9 mouse cellular contexts compared by ENCODE assay signal in genomic region chr5:64599865-64600288, GRCm38 (mm10).
DNase-seq lines count a peak whose midpoint lies in the region; ATAC-seq and TF ChIP-seq lines count a peak whose summit lies in the region.
"Had no signal": no experiment of that assay in that cellular context is flagged by ENCODE, and none has a peak within 500 bp of the region (broad histone marks: within the 10 kb centered on the region; RNA-seq: fewer than 3 reads in every experiment).

No protein-coding gene starts in this region.

- H3K9me3 ChIP-seq in kidney, embryonic 14.5 days (ENCODE audit: control insufficient read depth, low read length), result no peaks in the 10 kb centered on the region
- H3K9me3 ChIP-seq in lung, postnatal 0 days (ENCODE audit: low read length), result no peaks in the 10 kb centered on the region

- no peak for TF ChIP-seq EP300 in heart, adult 2 months (IDR thresholded peaks at IDR 0.05; ENCODE audit: insufficient read depth, low read depth, low read length)
- TF ChIP-seq EP300 in lung, postnatal 0 days (IDR thresholded peaks at IDR 0.05), result no peak

- ATAC-seq in activated CD4-positive, CD25-positive, alpha-beta regulatory T cell, adult 4 months, result peak; percentile 86
- ATAC-seq in kidney, embryonic 14.5 days (ENCODE audit: low FRiP score, low TSS enrichment), result no peak; the same call in 1 of the 2 replicates
- ATAC-seq in lung, postnatal 0 days, result peak; percentile 71
- ATAC-seq: Patski had no signal

- WGBS in heart, adult 2 months, result 13% methylated on average over 13 of the region's 13 CpGs
- WGBS in kidney, embryonic 14.5 days, result 23% methylated on average over 13 of the region's 13 CpGs
- 27% methylated on average over 13 of the region's 13 CpGs for WGBS in lung, postnatal 0 days

- H3K9ac ChIP-seq in heart, adult 2 months (ENCODE audit: low read depth, low read length), result 0 out of 2 replicates have a peak overlapping the region, but pooled peaks have one; percentile 24
- 0 out of 2 replicates have a peak overlapping the region, but pooled peaks have one; percentile 24 for H3K9ac ChIP-seq in kidney, embryonic 14.5 days (ENCODE audit: low read depth, low read length)
- H3K9ac ChIP-seq in lung, postnatal 0 days (replicated peaks; ENCODE audit: low read depth), result no peak overlapping the region

- H3K36me3 ChIP-seq in heart, adult 2 months (ENCODE audit: control insufficient read depth, insufficient read depth, low read length), result peaks cover 4% of the 10 kb centered on the region; the same call in 1 of the 2 replicates
- no peaks in the 10 kb centered on the region for H3K36me3 ChIP-seq in kidney, embryonic 14.5 days (ENCODE audit: control insufficient read depth, insufficient read depth, low read length)
- H3K36me3 ChIP-seq in lung, postnatal 0 days (ENCODE audit: insufficient read depth, low read length), result no peaks in the 10 kb centered on the region
- no peaks in the 10 kb centered on the region for H3K36me3 ChIP-seq in splenic B cell, adult 2 months (ENCODE audit: control insufficient read depth, insufficient read depth, low read length, poor library complexity, severe bottlenecking)

- intact Hi-C loops in gastrocnemius, adult 2 months (cut with DNase I), result loop anchor here (5.0 to 10.0 kb wide), 2 partner anchors 202 to 215 kb away; partner anchors contain the start of gene Klf3
- intact Hi-C loops in heart, adult 2 months (cut with DNase I), result loop anchor here (2.0 to 5.0 kb wide), 4 partner anchors 81 to 202 kb away; partner anchors contain the start of gene Klf3

- peaks cover 9% of the 10 kb centered on the region for H3K4me1 ChIP-seq in heart, adult 2 months (ENCODE audit: control insufficient read depth, insufficient read depth, low read length)
- H3K4me1 ChIP-seq in kidney, embryonic 14.5 days (ENCODE audit: control insufficient read depth, insufficient read depth, low read length), result peaks cover 19% of the 10 kb centered on the region
- H3K4me1 ChIP-seq in lung, postnatal 0 days (ENCODE audit: insufficient read depth, low read depth, low read length), result peaks cover 10% of the 10 kb centered on the region; the same call in 1 of the 2 replicates

- TF ChIP-seq POLR2A in heart, adult 2 months (IDR thresholded peaks at IDR 0.05; ENCODE audit: insufficient read depth, low read depth, low read length), result no peak

- peak overlapping the region; percentile 63 for H3K4me3 ChIP-seq in gastrocnemius, adult 2 months
- peak overlapping the region; percentile 18 for H3K4me3 ChIP-seq in heart, adult 2 months
- H3K4me3 ChIP-seq in kidney, embryonic 14.5 days (ENCODE audit: low read length), result no peak overlapping the region
- H3K4me3 ChIP-seq in lung, postnatal 0 days (ENCODE audit: low read depth, low read length), result 0 out of 2 replicates have a peak overlapping the region, but pooled peaks have one; percentile 1

- peak overlapping the region; percentile 18; the same call in 1 of the 2 replicates for H3K4me2 ChIP-seq in kidney, embryonic 14.5 days (replicated peaks; ENCODE audit: low read depth, low read length)
- H3K4me2 ChIP-seq in lung, postnatal 0 days (replicated peaks; ENCODE audit: low read depth, low read length), result peak overlapping the region; percentile 42

- no peak for TF ChIP-seq CTCF in gastrocnemius, adult 2 months (IDR thresholded peaks at IDR 0.05)
- no peak for TF ChIP-seq CTCF in heart, adult 2 months (IDR thresholded peaks at IDR 0.05)
- no peak for TF ChIP-seq CTCF in lung, postnatal 0 days (IDR thresholded peaks at IDR 0.05)

- no peaks in the 10 kb centered on the region for H3K27me3 ChIP-seq in heart, adult 2 months (ENCODE audit: control insufficient read depth, insufficient read depth, low read length)
- H3K27me3 ChIP-seq in kidney, embryonic 14.5 days (ENCODE audit: control insufficient read depth, insufficient read depth, low read length), result no peaks in the 10 kb centered on the region
- no peaks in the 10 kb centered on the region for H3K27me3 ChIP-seq in lung, postnatal 0 days (replicated peaks; ENCODE audit: insufficient read depth, low read length)
- no peaks in the 10 kb centered on the region for H3K27me3 ChIP-seq in splenic B cell, adult 2 months (ENCODE audit: control insufficient read depth, insufficient read depth, low read length, poor library complexity, severe bottlenecking)
- H3K27me3 ChIP-seq: Patski had no signal

- DNase-seq in gastrocnemius, adult 2 months, result peak; percentile 19
- no peak for DNase-seq in gastrocnemius, adult 8-10 months (ENCODE audit: low spot score in 2 of 2)
- DNase-seq in heart, adult 2 months, result peak; percentile 38 to 50
- DNase-seq in lung, postnatal 0 days (ENCODE audit: low spot score), result peak; percentile 68
- DNase-seq in splenic B cell, adult 2 months (ENCODE audit: low read depth, low spot score), result peak; percentile 80
- no peak for DNase-seq in cerebellum, adult 18-20 months

- no peaks in the 10 kb centered on the region for H3K79me2 ChIP-seq in heart, adult 2 months (replicated peaks; ENCODE audit: control insufficient read depth, insufficient read depth, low read length)

- H3K27ac ChIP-seq in gastrocnemius, adult 2 months, result peak overlapping the region; percentile 70
- H3K27ac ChIP-seq in heart, adult 2 months, result peak overlapping the region; percentile 79
- peak overlapping the region; percentile 83 for H3K27ac ChIP-seq in kidney, embryonic 14.5 days (ENCODE audit: low read depth, low read length)
- H3K27ac ChIP-seq in lung, postnatal 0 days (ENCODE audit: low read length), result peak overlapping the region; percentile 70

Comparison
In these comparisons a context has a peak if more than half of its experiments do, and no peak if none do; other contexts are left out.
1. DNase-seq: peak in gastrocnemius, adult 2 months (single experiment), heart, adult 2 months (2 of 2), lung, postnatal 0 days (single experiment) and splenic B cell, adult 2 months (single experiment); none in gastrocnemius, adult 8-10 months (0 of 2) and cerebellum, adult 18-20 months (0 of 2).
2. Peak in every context shown above with its lines, with median percentiles within 50 percentile points of each other: H3K27ac ChIP-seq.